Mouse (Mus musculus) layer of hippocampus, postnatal 14 days (tissue): ENCODE results near the gene Csnk2a1. TPM values are rescaled to one million over a fixed set of nuclear protein-coding genes. Genes with fewer than 3 reads are reported as not detected.
"Not testable (repeated sequence)": the region's sequence is repeated elsewhere in the genome, so short reads cannot be mapped to it uniquely, and the experiment has no call there.

ENCODE experiments used
- DNase-seq, 2 experiments: peaks; one replicate each; pipeline ENCODE4 v3.0.0; 2021 to 2022; ENCODE audit warnings: low spot score in 2 of 2, mixed read lengths in 1 of 2
- long read RNA-seq, 2 experiments: library from polyadenylated mRNA; stranded (forward); transcript quantifications; one replicate each; pipeline ENCODE4 v2.0.0; 2021
- total RNA-seq, 2 experiments: library from RNA; stranded (reverse); gene quantifications; 2 replicates each; pipeline ENCODE4 v1.2.3; 2021

The Csnk2a1 gene
- 100 to 1,000 TPM; 107 to 112 TPM for total RNA-seq
- long read RNA-seq, experiment 1, partial matches to known transcripts = 0 of 5 reads
- long read RNA-seq, experiment 1, other reads (novel, unspliced or antisense) = 5 of 5 reads
- long read RNA-seq, experiment 2, full-length matches to known transcripts = 1 of 12 reads
- long read RNA-seq, experiment 2, partial matches to known transcripts = 0 of 12 reads
- long read RNA-seq, experiment 2, other reads (novel, unspliced or antisense) = 11 of 12 reads

DNA sequence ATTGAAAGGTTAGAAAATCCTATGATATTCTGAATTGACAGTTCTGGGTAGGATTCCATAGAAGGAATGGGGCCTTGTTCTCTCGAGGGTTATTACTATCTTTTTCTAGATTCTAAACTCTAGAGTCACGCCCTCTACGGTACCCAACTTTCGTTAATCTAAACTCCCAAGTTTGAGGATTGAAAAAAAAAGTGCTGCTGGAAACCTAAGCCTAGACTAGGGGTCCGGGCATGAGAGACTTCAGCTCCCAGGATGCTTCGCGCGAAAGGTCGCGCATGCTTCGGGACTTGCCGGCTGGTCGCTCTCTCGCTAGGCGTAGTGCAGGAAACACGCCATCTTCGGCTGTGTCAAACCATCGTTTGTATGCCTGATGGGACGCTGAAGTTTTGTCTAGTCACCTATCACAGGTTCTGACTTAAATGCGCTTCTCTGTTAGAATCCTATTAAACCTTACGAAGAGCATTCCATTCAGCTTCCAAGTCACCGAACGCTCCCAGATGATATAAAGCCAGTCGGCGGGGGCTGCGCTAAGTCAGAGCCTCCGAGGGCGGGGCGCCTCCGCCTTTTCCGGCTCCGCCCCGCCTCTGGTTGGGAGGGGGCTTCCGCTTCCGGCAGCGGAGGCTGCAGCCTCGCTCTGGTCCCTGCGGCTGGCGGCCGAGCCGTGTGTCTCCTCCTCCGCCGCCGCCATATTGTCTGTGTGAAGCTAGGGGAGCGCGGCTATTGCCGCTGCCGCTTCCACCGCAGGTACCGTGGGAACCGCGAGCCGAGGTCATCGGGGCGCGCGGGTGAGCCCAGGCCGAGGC, at the start of gene Csnk2a1:
Csnk2a1 (plus strand) TSS at position 592 of the 803 bp plus-strand sequence.
- peak; percentile 94 to 95 for DNase-seq

- no peak for DNase-seq
Measured at GRCm38 (mm10) chr2:152177162-152177805, 49.4 kb upstream of the Csnk2a1 start.

- no peak for DNase-seq
Measured at GRCm38 (mm10) chr2:152177806-152178170, 48.9 kb upstream of the Csnk2a1 start.

- no peak for DNase-seq
Measured at GRCm38 (mm10) chr2:152178345-152178744, 48.3 kb upstream of the Csnk2a1 start.

DNA sequence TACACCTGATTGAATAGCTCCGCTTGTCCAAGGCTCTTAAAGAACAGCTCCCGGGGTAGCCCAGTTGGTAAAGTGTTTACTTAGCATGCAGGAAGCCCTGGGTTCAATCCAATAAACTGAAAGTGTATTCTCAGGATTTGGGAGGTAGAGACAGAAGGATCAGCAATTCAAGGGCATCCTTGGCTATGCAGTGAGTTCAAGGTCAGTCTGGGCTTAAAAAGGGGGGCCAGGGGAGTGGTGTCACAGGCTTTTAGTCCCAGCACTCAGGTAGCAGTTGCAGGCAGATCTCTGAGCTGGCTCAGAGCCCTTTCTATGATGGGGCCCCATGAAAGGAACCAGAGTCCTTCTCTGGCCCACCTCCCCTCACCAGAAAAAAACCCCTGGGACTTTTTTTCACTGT, 47.3 kb upstream of the Csnk2a1 start:
- no peak for DNase-seq

GRCm38 (mm10) chr2:152180323-152180722, 46.3 kb upstream of the Csnk2a1 start:
- DNase-seq = no peak

DNA sequence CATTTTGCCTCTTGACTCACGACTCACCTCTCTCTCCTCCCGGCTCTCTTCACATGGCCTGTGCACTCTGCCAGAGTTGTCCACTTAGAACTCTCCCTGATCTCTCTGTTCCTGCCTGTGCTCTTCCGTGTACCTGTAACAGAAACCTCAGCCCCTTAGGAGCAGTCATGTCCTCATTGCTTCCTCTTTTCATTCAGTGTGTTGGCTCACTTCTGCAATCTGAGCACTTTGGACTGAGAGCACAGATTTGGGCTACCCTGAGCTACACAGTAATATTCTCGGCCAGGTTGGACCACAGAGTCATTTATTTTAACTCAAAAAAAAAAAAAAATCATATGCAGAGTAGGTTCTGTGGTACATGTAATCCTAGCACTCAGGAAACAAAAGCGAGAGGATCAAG, 39.5 kb upstream of the Csnk2a1 start:
- no peak for DNase-seq

DNA sequence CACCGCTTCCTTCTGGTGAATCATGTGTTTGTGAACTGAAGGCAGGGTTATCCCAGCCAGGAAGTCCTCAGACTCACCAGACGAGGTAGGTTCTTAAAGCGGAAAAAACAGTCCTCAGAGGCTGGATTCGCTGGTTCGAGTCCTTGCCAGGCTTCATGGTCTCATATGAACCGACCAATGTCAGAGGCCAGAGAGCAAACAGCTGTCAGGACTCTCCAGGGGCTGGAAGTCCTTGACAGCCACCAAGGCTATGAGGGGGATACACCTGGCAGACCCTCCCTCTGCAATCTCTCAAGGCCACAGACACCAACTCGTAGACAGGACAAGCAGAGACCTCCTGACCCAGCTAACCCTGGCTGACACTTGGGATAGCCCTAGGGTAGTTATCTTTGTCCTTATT, 37.4 kb upstream of the Csnk2a1 start:
- DNase-seq = no peak

GRCm38 (mm10) chr2:152189640-152190039, 37.0 kb upstream of the Csnk2a1 start:
- no peak for DNase-seq

GRCm38 (mm10) chr2:152190161-152190560, 36.5 kb upstream of the Csnk2a1 start:
- no peak for DNase-seq

GRCm38 (mm10) chr2:152192591-152193345, 33.9 kb upstream of the Csnk2a1 start:
- no peak for DNase-seq

DNA sequence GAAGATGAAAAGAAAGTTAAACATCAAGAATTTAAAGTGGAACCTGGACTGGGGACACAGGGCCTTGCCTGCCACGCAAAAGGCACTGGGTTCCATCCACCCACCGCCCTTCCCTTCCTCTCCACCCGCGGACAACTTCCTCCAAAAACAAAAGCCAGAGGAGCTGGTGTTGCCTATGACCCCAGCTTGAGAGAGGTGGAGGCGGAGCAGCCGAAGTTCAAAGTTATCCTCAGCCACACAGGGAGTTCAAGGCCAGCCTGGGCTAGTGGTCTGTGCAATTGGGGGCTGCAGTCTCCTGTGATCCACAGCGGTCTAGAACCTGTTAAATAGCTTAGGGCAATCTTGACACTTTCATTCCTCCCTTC, 33.3 kb upstream of the Csnk2a1 start:
- DNase-seq = no peak

GRCm38 (mm10) chr2:152194586-152194985, 32.1 kb upstream of the Csnk2a1 start:
- no peak for DNase-seq

- no peak for DNase-seq
Measured at GRCm38 (mm10) chr2:152196896-152197295, 29.7 kb upstream of the Csnk2a1 start.

- peak; percentile 66 to 83 for DNase-seq
Measured at GRCm38 (mm10) chr2:152197301-152197712, 29.3 kb upstream of the Csnk2a1 start.

GRCm38 (mm10) chr2:152206139-152206538, 20.5 kb upstream of the Csnk2a1 start:
- not testable (repeated sequence) for DNase-seq

- no peak for DNase-seq
Measured at GRCm38 (mm10) chr2:152211871-152212270, 14.8 kb upstream of the Csnk2a1 start.

GRCm38 (mm10) chr2:152216975-152217374, 9.7 kb upstream of the Csnk2a1 start:
- DNase-seq = no peak

- no peak for DNase-seq
Measured at GRCm38 (mm10) chr2:152223521-152224300, 2.9 kb upstream of the Csnk2a1 start.

GRCm38 (mm10) chr2:152225536-152225935, 1.1 kb upstream of the Csnk2a1 start:
- no peak for DNase-seq

DNA sequence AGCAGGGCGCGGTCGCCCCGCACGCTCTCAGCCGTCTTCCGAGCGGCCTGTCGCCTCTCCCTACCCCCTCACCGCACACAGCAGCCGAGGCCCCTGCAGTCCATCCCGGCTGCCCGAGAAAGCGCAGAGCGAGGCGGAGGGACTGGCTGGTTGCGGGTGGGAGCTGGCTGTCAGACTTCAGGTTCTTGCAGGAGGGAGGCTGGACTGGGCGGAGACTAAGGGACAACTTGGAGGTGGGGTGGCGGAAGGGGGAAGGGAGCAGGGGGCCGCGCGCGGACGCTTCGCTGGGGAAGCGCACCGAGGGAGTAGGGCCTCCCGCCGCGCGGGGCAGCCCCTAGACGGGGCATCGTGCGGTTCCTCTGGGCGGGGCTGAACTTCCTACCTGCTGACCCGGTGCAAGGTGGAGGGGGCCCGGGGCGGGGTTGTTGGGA, 427 bp downstream of the Csnk2a1 start:
- peak; percentile 54 to 76 for DNase-seq
